Mouse (Mus musculus) C2C12 (cell line): ENCODE results near the gene Tmbim1.

ENCODE experiments used
- CEBPB ChIP-seq: IDR thresholded peaks from one replicate; pipeline ENCODE4 v1.6.1; 2011; ENCODE audit warnings: low read depth, mild to moderate bottlenecking, control low read depth, moderate library complexity
- CTCF ChIP-seq: IDR thresholded peaks from one replicate; pipeline ENCODE4 v1.5.1; 2011; ENCODE audit not compliant: control insufficient read depth, insufficient read depth, insufficient read length
- FOSL1 ChIP-seq: IDR thresholded peaks from one replicate; pipeline ENCODE4 v1.8.0; 2011; ENCODE audit warnings: mild to moderate bottlenecking, low read length; ENCODE audit not compliant: poor library complexity, insufficient read depth, severe bottlenecking
- MAX ChIP-seq: IDR thresholded peaks from one replicate; pipeline ENCODE4 v1.6.1; 2011; ENCODE audit warnings: mild to moderate bottlenecking, control low read depth

DNA sequence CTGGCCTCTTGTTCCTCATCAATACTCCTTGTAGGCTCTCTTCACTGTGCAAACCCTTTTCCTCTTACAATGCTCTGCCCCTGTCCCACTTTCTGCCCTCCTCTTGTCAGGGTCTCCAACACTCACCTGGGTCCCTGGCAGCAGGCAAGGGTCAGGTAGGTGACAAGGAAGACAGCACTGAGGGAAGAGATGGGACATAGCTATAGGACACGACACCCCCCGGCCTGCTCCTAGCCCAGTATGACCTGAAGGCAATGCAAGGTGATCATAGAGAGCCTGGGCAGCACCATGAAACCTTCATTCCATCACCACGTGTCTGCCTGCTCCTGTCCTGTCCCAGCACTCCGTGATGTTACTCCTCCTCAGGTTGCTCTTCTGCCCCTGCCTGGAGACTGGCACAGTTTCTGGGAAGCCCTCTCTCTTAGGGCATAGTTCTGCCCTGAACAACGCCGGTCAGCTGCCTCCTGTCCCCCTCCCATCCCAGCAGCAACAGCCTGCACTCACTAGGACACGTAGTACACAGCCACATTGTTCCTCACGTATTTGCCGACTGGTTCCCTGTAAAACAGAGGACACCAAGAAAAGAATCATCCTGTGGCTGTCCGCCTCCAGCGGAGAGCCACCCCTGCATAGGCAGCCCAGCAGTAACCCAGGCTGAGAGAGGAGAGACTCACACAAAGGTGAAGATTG is 12.9 kb downstream of the Tmbim1 start:
- TF ChIP-seq FOSL1 (no peak), CTCF (no peak), MAX (no peak), CEBPB (no peak)
